Mouse (Mus musculus) heart, embryonic 11.5 days (tissue): Measurements from ENCODE around the gene Platr17. TPM values are rescaled to one million over a fixed set of nuclear protein-coding genes. Genes with fewer than 3 reads are reported as not detected.
A peak's percentile ranks its signal among the peaks of the same experiment; 100 is the strongest.
"Not testable (repeated sequence)": the region's sequence is repeated elsewhere in the genome, so short reads cannot be mapped to it uniquely, and the experiment has no call there.

ENCODE experiments used
- ATAC-seq: fragments of 200-750 bp; cut with Nextera tagmentation; replicated peaks from 2 replicates; pipeline ENCODE4 v1.8.0; 2017; ENCODE audit warnings: moderate library complexity; ENCODE audit not compliant: insufficient number of reproducible peaks, low FRiP score, low TSS enrichment
- H3K27ac ChIP-seq: fragments of 300-500 bp; sonication (generic); 2 replicates; pipeline ENCODE4 v1.5.1; 2014; ENCODE audit warnings: mild to moderate bottlenecking, low read depth, low read length
- H3K27me3 ChIP-seq: fragments of 300-500 bp; sonication (generic); 2 replicates; pipeline ENCODE4 v1.6.1; 2014; ENCODE audit warnings: mild to moderate bottlenecking, low read length, mixed read lengths; ENCODE audit not compliant: control insufficient read depth, insufficient read depth
- H3K36me3 ChIP-seq: fragments of 300-500 bp; sonication (generic); 2 replicates; pipeline ENCODE4 v1.6.1; 2014; ENCODE audit warnings: mild to moderate bottlenecking, low read length, moderate library complexity, mixed read lengths; ENCODE audit not compliant: control insufficient read depth, insufficient read depth
- H3K4me1 ChIP-seq: fragments of 300-500 bp; sonication (generic); 2 replicates; pipeline ENCODE4 v1.6.1; 2014; ENCODE audit warnings: low read length; ENCODE audit not compliant: control insufficient read depth, insufficient read depth
- H3K4me2 ChIP-seq: fragments of 300-500 bp; sonication (generic); 2 replicates; pipeline ENCODE4 v1.6.1; 2014; ENCODE audit warnings: mild to moderate bottlenecking, moderate library complexity
- H3K4me3 ChIP-seq: fragments of 300-500 bp; sonication (generic); 2 replicates; pipeline ENCODE4 v1.5.1; 2014; ENCODE audit warnings: low read depth, low read length
- H3K9ac ChIP-seq: fragments of 300-500 bp; sonication (generic); 2 replicates; pipeline ENCODE4 v1.6.1; 2014; ENCODE audit warnings: mild to moderate bottlenecking, low read depth, low read length, moderate library complexity
- H3K9me3 ChIP-seq: fragments of 300-500 bp; sonication (generic); replicated peaks from 2 replicates; pipeline ENCODE4 v1.6.1; 2016; ENCODE audit warnings: low read length; ENCODE audit not compliant: control insufficient read depth
- WGBS: fragments of 180-500 bp; shearing (Covaris S2); extraction: QIAGEN DNeasy Blood & Tissue Kit; methylation state at CpG from one replicate; pipeline ENCODE4 v1.1.7; 2014; ENCODE audit not compliant: insufficient replicate concordance; 5-methylcytosine and 5-hydroxymethylcytosine counted together
- polyA plus RNA-seq: library from polyadenylated mRNA; unstranded; fragments of >200 nt; fragmentation: Nextera tagmentation; extraction: Ambion mirVana; gene quantifications from 2 replicates; pipeline ENCODE4 v1.2.1, GENCODE M21; 2014

The Platr17 gene
- polyA plus RNA-seq, 1 experiment from 2014 or later, result not detected

DNA sequence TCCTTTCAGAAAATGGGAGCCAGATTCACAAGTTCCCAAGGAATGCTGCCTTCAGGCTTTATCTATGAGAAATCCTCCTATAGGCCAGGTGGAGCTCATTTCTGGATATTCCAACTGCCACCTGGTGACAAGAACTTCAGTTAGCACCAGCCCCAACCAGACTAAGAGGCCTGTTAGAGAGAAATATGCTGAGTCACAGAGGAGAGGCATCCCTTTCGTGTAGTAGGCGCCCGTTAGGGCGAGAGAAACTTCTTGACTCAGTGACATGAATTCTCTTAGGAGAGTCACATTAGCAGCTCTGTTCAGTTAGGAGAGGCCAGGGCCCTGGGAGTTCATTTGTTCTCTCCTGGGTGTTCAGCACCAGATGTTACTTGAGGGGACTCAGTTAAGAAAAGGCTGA lies 5.3 kb upstream of the Platr17 start:
- no peak for ATAC-seq
- Histone ChIP-seq H3K27me3 (no peaks in the 10 kb centered on the region), H3K9me3 (no peaks in the 10 kb centered on the region), H3K4me1 (peaks cover 3% of the 10 kb centered on the region; the same call in 1 of the 2 replicates), H3K4me2 (no peak overlapping the region), H3K4me3 (no peak overlapping the region), H3K27ac (no peak overlapping the region), H3K9ac (no peak overlapping the region), H3K36me3 (no peaks in the 10 kb centered on the region)
- 74% methylated on average over 4 of the region's 4 CpGs for WGBS

GRCm38 (mm10) chr17:33900281-33900988 lies 4.5 kb upstream of the Platr17 start:
- Histone ChIP-seq H3K9me3 (no peaks in the 10 kb centered on the region), H3K4me3 (no peak overlapping the region), H3K4me1 (peaks cover 3% of the 10 kb centered on the region; the same call in 1 of the 2 replicates), H3K27ac (no peak overlapping the region), H3K36me3 (no peaks in the 10 kb centered on the region), H3K4me2 (no peak overlapping the region), H3K27me3 (no peaks in the 10 kb centered on the region), H3K9ac (no peak overlapping the region)
- ATAC-seq, result no peak
- WGBS, result 53% methylated on average over 7 of the region's 7 CpGs

DNA sequence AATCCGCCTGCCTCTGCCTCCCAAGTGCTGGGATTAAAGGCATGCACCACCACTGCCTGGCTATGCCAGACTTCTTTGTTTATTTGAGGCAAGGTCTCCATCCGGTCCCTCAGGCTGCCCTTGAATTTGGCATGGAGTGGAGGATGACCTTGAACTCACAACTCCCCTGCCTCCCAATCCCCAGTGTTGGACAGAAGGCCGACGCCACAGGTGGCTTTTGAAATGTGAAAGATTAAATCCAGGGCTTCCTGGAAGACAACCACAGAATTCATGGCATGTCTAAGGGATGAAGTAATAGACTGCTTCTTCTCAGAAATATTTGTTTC lies 4.0 kb upstream of the Platr17 start:
- Histone ChIP-seq H3K9ac (no peak overlapping the region), H3K27ac (no peak overlapping the region), H3K9me3 (no peaks in the 10 kb centered on the region), H3K27me3 (no peaks in the 10 kb centered on the region), H3K4me1 (peaks cover 3% of the 10 kb centered on the region; the same call in 1 of the 2 replicates), H3K4me3 (no peak overlapping the region), H3K4me2 (no peak overlapping the region), H3K36me3 (no peaks in the 10 kb centered on the region)
- ATAC-seq, result no peak
- WGBS, result 78% methylated on average over 4 of the region's 4 CpGs

DNA sequence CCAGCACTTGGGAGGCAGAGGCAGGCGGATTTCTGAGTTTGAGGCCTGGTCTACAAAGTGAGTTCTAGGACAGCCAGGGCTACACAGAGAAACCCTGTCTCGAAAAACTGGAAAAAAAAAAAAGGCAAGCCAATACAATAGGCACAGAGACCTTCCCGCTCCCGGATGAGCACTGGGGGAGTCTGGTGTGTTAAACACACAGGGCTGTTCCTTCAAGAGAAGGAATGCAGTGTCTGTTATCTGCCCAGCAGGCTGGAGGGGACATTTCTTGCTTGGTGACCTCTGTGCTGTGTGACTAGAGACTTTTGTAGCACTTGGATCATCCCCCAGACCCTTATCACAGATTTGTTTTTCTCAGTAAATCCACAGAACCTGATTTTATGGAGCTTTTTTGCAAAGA lies 3.3 kb upstream of the Platr17 start:
- 47% methylated on average over 4 of the region's 4 CpGs for WGBS
- Histone ChIP-seq H3K9ac (no peak overlapping the region), H3K4me2 (no peak overlapping the region), H3K9me3 (no peaks in the 10 kb centered on the region), H3K36me3 (no peaks in the 10 kb centered on the region), H3K27ac (no peak overlapping the region), H3K27me3 (no peaks in the 10 kb centered on the region), H3K4me1 (peaks cover 3% of the 10 kb centered on the region; the same call in 1 of the 2 replicates), H3K4me3 (no peak overlapping the region)
- no peak for ATAC-seq

DNA sequence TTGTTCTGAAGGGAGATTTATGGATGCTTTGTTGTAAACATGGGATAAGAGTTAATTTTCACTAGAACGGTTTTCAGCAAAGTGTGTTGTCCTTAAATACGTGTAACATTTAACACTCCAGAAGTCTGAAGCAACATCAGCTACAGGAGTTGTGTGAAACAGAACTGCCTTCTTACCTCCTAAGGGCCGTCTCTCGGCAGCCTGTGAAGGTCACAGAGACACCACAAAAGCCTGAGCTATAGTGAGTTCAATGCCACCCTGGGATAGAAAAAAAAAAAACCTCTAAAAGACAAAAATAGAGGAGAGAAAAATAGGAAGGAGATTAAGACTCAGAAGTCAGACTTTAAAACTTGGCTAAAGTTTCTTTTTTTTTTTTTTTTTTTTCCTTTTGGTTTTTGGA lies 2.9 kb upstream of the Platr17 start:
- ATAC-seq, result no peak
- H3K27me3 ChIP-seq, result no peaks in the 10 kb centered on the region
- H3K9me3 ChIP-seq, result no peaks in the 10 kb centered on the region
- H3K4me3 ChIP-seq, result no peak overlapping the region
- H3K27ac ChIP-seq, result no peak overlapping the region; the same call in 1 of the 2 replicates
- WGBS, result 70% methylated on average over 4 of the region's 4 CpGs
- H3K4me2 ChIP-seq, result no peak overlapping the region
- H3K9ac ChIP-seq, result no peak overlapping the region
- H3K36me3 ChIP-seq, result no peaks in the 10 kb centered on the region
- H3K4me1 ChIP-seq, result peaks cover 3% of the 10 kb centered on the region; the same call in 1 of the 2 replicates

DNA sequence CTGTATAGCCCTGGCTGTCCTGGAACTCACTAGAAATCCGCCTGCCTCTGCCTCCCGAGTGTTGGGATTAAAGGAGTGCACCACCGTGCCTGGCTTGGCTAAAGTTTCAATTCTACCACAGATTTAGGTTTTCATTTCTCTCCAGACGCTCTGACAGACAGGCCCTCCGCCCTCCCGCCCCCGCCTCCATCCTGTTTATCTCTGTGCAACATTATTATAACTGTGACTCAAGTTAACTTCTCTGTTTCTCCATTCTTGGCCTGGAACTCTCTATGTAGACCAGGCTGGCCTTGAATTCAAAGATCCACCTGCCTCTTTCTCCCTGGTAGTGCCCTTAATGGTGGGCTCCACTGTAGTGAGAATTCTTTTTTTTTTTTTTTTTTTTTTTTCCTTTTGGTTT lies 2.4 kb upstream of the Platr17 start:
- peaks cover 3% of the 10 kb centered on the region; the same call in 1 of the 2 replicates for H3K4me1 ChIP-seq
- no peaks in the 10 kb centered on the region for H3K27me3 ChIP-seq
- no peaks in the 10 kb centered on the region for H3K36me3 ChIP-seq
- H3K27ac ChIP-seq, result no peak overlapping the region
- H3K9ac ChIP-seq, result no peak overlapping the region
- no peaks in the 10 kb centered on the region for H3K9me3 ChIP-seq
- no peak for ATAC-seq
- WGBS, result 81% methylated on average over 7 of the region's 7 CpGs
- no peak overlapping the region for H3K4me3 ChIP-seq
- no peak overlapping the region for H3K4me2 ChIP-seq

GRCm38 (mm10) chr17:33903911-33904651 lies 854 bp upstream of the Platr17 start:
- H3K9me3 ChIP-seq, H3K27me3 ChIP-seq, H3K4me3 ChIP-seq, H3K4me2 ChIP-seq, H3K27ac ChIP-seq, ATAC-seq, H3K36me3 ChIP-seq, H3K4me1 ChIP-seq, H3K9ac ChIP-seq: not testable (repeated sequence)
- 68% methylated on average over 6 of the region's 6 CpGs for WGBS

DNA sequence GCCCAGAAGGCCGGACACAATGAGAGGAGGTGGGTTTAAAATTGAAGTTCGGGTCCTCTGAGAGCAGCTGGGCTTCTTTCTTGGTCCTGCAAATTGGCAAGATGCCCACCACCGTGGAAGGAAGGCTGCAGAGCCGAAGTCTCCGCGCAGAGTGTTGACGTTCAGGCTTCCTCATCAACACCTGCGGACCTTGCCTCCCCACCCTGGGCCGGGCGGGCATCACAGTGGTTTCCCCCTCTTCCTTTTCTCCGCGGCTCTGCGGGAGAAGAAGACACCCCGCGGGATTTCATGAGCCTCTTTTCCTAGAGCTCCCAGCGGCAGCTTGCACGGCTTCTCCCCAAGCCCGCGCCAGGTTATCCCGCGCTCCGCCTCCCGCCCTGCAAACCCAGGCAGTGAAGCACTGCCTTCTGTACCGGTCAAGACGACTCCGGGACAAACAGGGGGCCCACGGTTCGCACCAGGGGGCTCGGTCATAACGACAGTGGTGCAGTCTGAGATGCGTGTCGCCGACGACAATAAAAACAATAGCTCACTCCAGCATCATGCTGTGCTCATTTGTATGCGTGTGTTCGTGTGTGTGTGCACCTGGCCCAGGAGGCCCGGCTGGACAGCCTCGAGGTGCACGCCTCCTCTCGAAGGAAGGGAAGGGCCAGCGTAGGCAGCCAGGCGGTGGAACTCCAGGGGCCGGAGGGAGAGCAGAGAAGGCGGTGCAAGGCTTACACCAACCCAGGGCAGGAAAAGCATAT lies 3.6 kb downstream of the Platr17 start:
- H3K9me3 ChIP-seq, result no peaks in the 10 kb centered on the region
- H3K4me2 ChIP-seq, result peak overlapping the region; percentile 99
- peak; percentile 64 for ATAC-seq
- WGBS, result under 1% methylated on average over 44 of the region's 44 CpGs
- peak overlapping the region; percentile 78 for H3K4me3 ChIP-seq
- peaks cover 10% of the 10 kb centered on the region for H3K4me1 ChIP-seq
- no peaks in the 10 kb centered on the region for H3K27me3 ChIP-seq
- peak overlapping the region; percentile 83 for H3K9ac ChIP-seq
- peak overlapping the region; percentile 84 for H3K27ac ChIP-seq
- H3K36me3 ChIP-seq, result peaks cover 21% of the 10 kb centered on the region
